Mouse (Mus musculus): ENCODE data around the gene Cecr2. TPM values are rescaled to one million over a fixed set of nuclear protein-coding genes. Genes with fewer than 3 reads are reported as not detected.

Gene Cecr2
- polyA plus RNA-seq, 1 experiment from 2014 or later = 3.7 TPM

DNA sequence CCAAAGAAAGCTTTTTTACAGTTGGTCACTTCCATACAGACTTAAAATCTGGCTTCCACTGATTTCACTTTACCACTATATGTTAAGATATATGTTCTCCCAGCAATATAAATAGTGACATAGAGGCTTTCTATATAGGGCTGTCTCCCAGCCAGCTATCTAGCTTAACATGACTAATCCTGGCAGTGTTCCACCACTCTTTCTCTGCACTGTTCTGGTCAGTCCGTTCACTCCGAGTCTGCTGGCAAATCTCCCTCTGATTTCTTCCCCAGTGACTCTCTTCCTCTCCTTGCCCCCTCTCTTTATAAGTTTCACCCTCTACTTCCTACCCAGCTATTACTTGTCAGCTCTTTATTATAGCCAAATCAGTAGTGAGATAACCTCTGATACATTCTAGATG, 59.8 kb downstream of the Cecr2 start:
- no peak overlapping the region for H3K4me2 ChIP-seq (ENCODE audit: low read depth, low read length)
- no peak for ATAC-seq (ENCODE audit: low read depth)
- 63% methylated on average over 2 of the region's 2 CpGs for WGBS
- H3K36me3 ChIP-seq (ENCODE audit: control insufficient read depth, insufficient read depth, low read length) = no peaks in the 10 kb centered on the region
- no peaks in the 10 kb centered on the region for H3K27me3 ChIP-seq (replicated peaks; ENCODE audit: control insufficient read depth, insufficient read depth, low read length)
- H3K4me3 ChIP-seq (ENCODE audit: low read depth, low read length) = no peak overlapping the region
- DNase-seq (ENCODE audit: low spot score) = no peak
- H3K27ac ChIP-seq (replicated peaks; ENCODE audit: low read depth, low read length) = no peak overlapping the region
- H3K9ac ChIP-seq (ENCODE audit: low read depth, low read length) = no peak overlapping the region
- H3K4me1 ChIP-seq (ENCODE audit: control insufficient read depth, insufficient read depth, low read length) = no peaks in the 10 kb centered on the region
- no peaks in the 10 kb centered on the region for H3K9me3 ChIP-seq (ENCODE audit: control insufficient read depth, low read length)

DNA sequence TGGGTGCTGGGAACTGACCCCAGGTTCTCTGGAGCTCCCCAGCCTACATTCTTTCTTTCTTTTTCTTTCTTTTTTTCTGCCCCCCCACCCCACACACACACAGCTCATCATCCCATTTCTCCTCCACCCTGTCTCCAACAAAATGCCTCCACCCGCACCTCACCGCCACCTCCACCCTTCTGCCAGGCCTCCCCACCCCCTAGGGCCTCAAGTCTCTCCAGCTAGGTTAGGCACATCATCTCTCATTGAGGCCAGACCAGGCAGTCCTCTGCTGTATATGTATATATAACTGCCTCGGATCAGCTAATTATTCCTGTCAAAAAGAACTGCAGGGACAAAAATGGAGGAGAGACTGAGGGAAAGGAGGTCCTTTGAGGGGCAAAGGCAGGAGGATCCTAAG, 69.8 kb downstream of the Cecr2 start:
- H3K4me1 ChIP-seq (ENCODE audit: control insufficient read depth, insufficient read depth, low read length) = no peaks in the 10 kb centered on the region
- no peak overlapping the region for H3K9ac ChIP-seq (ENCODE audit: low read depth, low read length)
- no peak overlapping the region for H3K27ac ChIP-seq (replicated peaks; ENCODE audit: low read depth, low read length)
- H3K9me3 ChIP-seq (ENCODE audit: control insufficient read depth, low read length) = no peaks in the 10 kb centered on the region
- H3K27me3 ChIP-seq (replicated peaks; ENCODE audit: control insufficient read depth, insufficient read depth, low read length) = no peaks in the 10 kb centered on the region
- H3K4me3 ChIP-seq (ENCODE audit: low read depth, low read length) = no peak overlapping the region
- H3K4me2 ChIP-seq (ENCODE audit: low read depth, low read length) = no peak overlapping the region
- no peak for DNase-seq (ENCODE audit: low spot score)
- H3K36me3 ChIP-seq (ENCODE audit: control insufficient read depth, insufficient read depth, low read length) = no peaks in the 10 kb centered on the region
- no peak for ATAC-seq (ENCODE audit: low read depth)
- WGBS = 91% methylated on average over 3 of the region's 3 CpGs

DNA sequence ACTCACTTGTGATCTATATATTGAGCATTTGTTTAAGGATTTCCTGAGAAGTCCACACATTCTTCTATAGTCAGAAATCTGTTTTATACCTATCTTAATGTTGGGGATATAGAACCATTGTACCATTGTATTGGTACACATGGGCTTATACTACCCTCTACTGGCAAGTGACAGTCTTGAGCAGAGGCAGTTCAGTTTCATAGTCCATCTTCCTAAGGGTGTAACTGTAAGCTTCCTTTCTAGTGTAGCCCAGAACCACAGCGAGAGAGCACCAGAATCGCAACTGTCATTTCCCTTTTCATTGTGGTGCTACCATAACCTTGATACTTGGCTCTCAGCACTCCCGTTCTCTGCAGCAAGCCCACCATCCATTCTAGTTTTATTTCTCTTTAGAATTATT, 70.4 kb downstream of the Cecr2 start:
- H3K4me3 ChIP-seq (ENCODE audit: low read depth, low read length) = no peak overlapping the region
- no peaks in the 10 kb centered on the region for H3K9me3 ChIP-seq (ENCODE audit: control insufficient read depth, low read length)
- no peaks in the 10 kb centered on the region for H3K4me1 ChIP-seq (ENCODE audit: control insufficient read depth, insufficient read depth, low read length)
- WGBS = 74% methylated on average over 3 of the region's 3 CpGs
- H3K27me3 ChIP-seq (replicated peaks; ENCODE audit: control insufficient read depth, insufficient read depth, low read length) = no peaks in the 10 kb centered on the region
- ATAC-seq (ENCODE audit: low read depth) = peak; percentile 79
- DNase-seq (ENCODE audit: low spot score) = peak; percentile 79
- no peak overlapping the region for H3K9ac ChIP-seq (ENCODE audit: low read depth, low read length)
- no peaks in the 10 kb centered on the region for H3K36me3 ChIP-seq (ENCODE audit: control insufficient read depth, insufficient read depth, low read length)
- H3K27ac ChIP-seq (replicated peaks; ENCODE audit: low read depth, low read length) = no peak overlapping the region
- no peak overlapping the region for H3K4me2 ChIP-seq (ENCODE audit: low read depth, low read length)

DNA sequence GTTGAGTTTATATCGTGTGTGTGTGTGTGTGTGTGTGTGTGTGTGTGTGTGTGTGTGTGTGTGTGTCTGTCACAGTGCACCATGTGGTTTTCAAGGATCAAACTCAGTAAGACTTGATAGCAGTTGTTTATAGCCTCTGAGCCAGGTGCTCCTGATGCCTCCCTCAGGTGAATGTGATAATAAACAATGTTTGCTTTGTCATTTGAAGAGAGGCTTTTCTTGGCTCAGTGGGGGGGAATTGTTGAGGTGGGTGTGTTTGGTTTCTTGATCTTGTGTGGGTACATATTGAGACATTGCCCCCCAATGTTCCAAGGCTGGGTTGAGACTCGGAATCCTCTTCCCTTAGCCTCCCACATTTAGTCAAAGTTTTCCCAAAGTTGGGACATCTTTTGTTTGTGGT, 77.0 kb downstream of the Cecr2 start:
- H3K9me3 ChIP-seq (ENCODE audit: control insufficient read depth, low read length) = no peaks in the 10 kb centered on the region
- H3K27ac ChIP-seq (replicated peaks; ENCODE audit: low read depth, low read length) = no peak overlapping the region
- 95% methylated on average over 2 of the region's 2 CpGs for WGBS
- no peak overlapping the region for H3K4me3 ChIP-seq (ENCODE audit: low read depth, low read length)
- H3K4me2 ChIP-seq (ENCODE audit: low read depth, low read length) = no peak overlapping the region
- no peak for ATAC-seq (ENCODE audit: low read depth)
- H3K36me3 ChIP-seq (ENCODE audit: control insufficient read depth, insufficient read depth, low read length) = no peaks in the 10 kb centered on the region
- H3K9ac ChIP-seq (ENCODE audit: low read depth, low read length) = no peak overlapping the region
- DNase-seq (ENCODE audit: low spot score) = no peak
- H3K27me3 ChIP-seq (replicated peaks; ENCODE audit: control insufficient read depth, insufficient read depth, low read length) = no peaks in the 10 kb centered on the region
- H3K4me1 ChIP-seq (ENCODE audit: control insufficient read depth, insufficient read depth, low read length) = no peaks in the 10 kb centered on the region

DNA sequence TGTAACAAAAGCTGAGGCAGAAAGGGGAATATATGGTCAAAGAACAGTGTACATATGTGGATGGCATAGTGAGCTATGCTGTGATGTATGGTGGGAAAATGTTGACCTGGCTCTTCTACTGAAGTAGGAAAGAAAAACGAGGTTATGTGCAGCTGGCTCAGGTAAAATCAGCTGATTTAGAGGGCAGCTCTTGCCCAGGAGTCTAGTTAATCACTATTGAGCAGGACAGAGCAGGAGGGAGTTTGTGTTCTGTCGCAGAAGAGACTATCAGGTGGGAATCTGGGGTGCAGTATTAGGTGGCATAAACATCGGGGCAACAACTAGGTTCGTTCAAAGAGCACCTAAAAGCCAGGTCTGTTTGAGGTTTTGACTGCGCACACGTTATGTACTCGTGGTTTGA, 78.1 kb downstream of the Cecr2 start:
- DNase-seq (ENCODE audit: low spot score) = no peak
- Histone ChIP-seq H3K9ac (ENCODE audit: low read depth, low read length) (no peak overlapping the region), H3K4me3 (ENCODE audit: low read depth, low read length) (no peak overlapping the region)

DNA sequence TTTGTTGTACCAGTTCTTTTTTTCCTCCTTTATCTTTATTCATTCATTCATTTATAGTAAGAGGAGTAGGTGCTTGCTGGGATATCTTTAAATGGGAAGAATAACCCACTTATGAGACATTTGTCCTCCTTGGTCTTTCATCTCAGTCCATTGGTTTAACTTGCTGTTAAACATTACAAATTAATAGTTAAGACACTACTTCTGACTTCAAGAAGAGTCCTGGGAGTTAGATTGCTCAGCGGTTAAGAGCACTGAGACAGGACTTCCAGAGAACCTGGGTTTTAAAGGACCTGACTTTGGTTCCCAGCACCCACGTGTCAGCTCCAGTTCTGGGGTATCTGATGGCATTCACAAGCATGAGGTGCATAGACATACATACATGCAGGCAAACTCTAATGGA, 80.2 kb downstream of the Cecr2 start:
- no peak overlapping the region for H3K27ac ChIP-seq (replicated peaks; ENCODE audit: low read depth, low read length)
- no peak overlapping the region for H3K4me2 ChIP-seq (ENCODE audit: low read depth, low read length)
- ATAC-seq (ENCODE audit: low read depth) = no peak
- DNase-seq (ENCODE audit: low spot score) = no peak
- no peak overlapping the region for H3K9ac ChIP-seq (ENCODE audit: low read depth, low read length)
- H3K36me3 ChIP-seq (ENCODE audit: control insufficient read depth, insufficient read depth, low read length) = no peaks in the 10 kb centered on the region
- no peak overlapping the region for H3K4me3 ChIP-seq (ENCODE audit: low read depth, low read length)
- no peaks in the 10 kb centered on the region for H3K4me1 ChIP-seq (ENCODE audit: control insufficient read depth, insufficient read depth, low read length)
- no peaks in the 10 kb centered on the region for H3K9me3 ChIP-seq (ENCODE audit: control insufficient read depth, low read length)
- WGBS = 88% methylated on average over 2 of the region's 2 CpGs
- H3K27me3 ChIP-seq (replicated peaks; ENCODE audit: control insufficient read depth, insufficient read depth, low read length) = no peaks in the 10 kb centered on the region

More for the DNA sequence above, 78.1 kb downstream of the Cecr2 start:
- Histone ChIP-seq H3K9me3 (ENCODE audit: control insufficient read depth, low read length) (no peaks in the 10 kb centered on the region), H3K36me3 (ENCODE audit: control insufficient read depth, insufficient read depth, low read length) (no peaks in the 10 kb centered on the region), H3K27me3 (replicated peaks; ENCODE audit: control insufficient read depth, insufficient read depth, low read length) (no peaks in the 10 kb centered on the region), H3K4me1 (ENCODE audit: control insufficient read depth, insufficient read depth, low read length) (no peaks in the 10 kb centered on the region), H3K4me2 (ENCODE audit: low read depth, low read length) (no peak overlapping the region), H3K27ac (replicated peaks; ENCODE audit: low read depth, low read length) (no peak overlapping the region)
- 85% methylated on average over 7 of the region's 7 CpGs for WGBS
- ATAC-seq (ENCODE audit: low read depth) = no peak

DNA sequence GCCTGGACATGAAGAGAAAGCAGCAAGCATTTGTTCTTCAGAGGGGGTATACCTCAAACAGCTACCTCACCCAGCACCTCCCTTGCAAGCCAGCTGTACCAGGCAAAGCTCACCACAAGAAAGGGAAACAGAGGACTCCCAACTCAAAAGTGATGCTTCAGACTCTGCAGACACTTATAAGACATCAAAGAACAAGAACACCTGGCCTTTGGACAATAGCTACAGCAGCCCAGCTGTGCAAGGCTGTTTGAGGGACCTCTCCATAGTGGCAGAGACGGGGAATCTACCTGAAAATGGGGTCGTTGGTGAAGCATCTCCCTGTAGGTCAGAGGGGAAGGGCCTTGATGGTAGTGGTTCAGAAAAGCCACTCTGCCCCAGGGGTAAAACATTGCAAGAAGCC, 95.0 kb downstream of the Cecr2 start:
- DNase-seq (ENCODE audit: low spot score) = no peak
- Histone ChIP-seq H3K27ac (replicated peaks; ENCODE audit: low read depth, low read length) (no peak overlapping the region), H3K9ac (ENCODE audit: low read depth, low read length) (no peak overlapping the region), H3K4me2 (ENCODE audit: low read depth, low read length) (no peak overlapping the region), H3K36me3 (ENCODE audit: control insufficient read depth, insufficient read depth, low read length) (peaks cover 33% of the 10 kb centered on the region), H3K4me1 (ENCODE audit: control insufficient read depth, insufficient read depth, low read length) (no peaks in the 10 kb centered on the region), H3K4me3 (ENCODE audit: low read depth, low read length) (no peak overlapping the region), H3K9me3 (ENCODE audit: control insufficient read depth, low read length) (no peaks in the 10 kb centered on the region), H3K27me3 (replicated peaks; ENCODE audit: control insufficient read depth, insufficient read depth, low read length) (no peaks in the 10 kb centered on the region)
- ATAC-seq (ENCODE audit: low read depth) = no peak
- WGBS = 85% methylated on average over 2 of the region's 2 CpGs

DNA sequence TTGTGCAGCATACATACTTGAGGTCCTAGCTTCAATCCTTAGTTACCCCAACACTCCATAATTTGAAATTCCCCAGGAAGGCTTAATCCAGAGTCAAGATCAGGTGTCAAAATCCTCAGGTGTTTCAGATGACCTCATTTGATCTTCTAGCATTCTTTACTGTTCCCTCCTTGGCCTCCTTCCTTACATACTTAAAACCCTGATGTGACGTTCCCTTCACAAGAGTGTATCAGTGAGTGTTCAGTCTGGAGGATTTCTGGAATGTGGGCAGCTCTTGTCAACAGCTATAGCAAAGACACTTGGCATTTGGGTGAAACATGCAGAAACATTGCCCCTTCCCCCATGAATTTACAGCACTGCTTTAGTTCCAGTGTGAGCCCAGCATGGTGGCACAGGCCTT, 103.8 kb downstream of the Cecr2 start:
- H3K27me3 ChIP-seq (replicated peaks; ENCODE audit: control insufficient read depth, insufficient read depth, low read length) = no peaks in the 10 kb centered on the region
- no peak overlapping the region for H3K4me2 ChIP-seq (ENCODE audit: low read depth, low read length)
- DNase-seq (ENCODE audit: low spot score) = no peak
- no peaks in the 10 kb centered on the region for H3K36me3 ChIP-seq (ENCODE audit: control insufficient read depth, insufficient read depth, low read length)
- H3K4me1 ChIP-seq (ENCODE audit: control insufficient read depth, insufficient read depth, low read length) = no peaks in the 10 kb centered on the region
- no peak overlapping the region for H3K4me3 ChIP-seq (ENCODE audit: low read depth, low read length)
- H3K9me3 ChIP-seq (ENCODE audit: control insufficient read depth, low read length) = no peaks in the 10 kb centered on the region
- no peak for ATAC-seq (ENCODE audit: low read depth)
- no peak overlapping the region for H3K9ac ChIP-seq (ENCODE audit: low read depth, low read length)
- no peak overlapping the region for H3K27ac ChIP-seq (replicated peaks; ENCODE audit: low read depth, low read length)
- 77% methylated on average over 1 of the region's 1 CpGs for WGBS

DNA sequence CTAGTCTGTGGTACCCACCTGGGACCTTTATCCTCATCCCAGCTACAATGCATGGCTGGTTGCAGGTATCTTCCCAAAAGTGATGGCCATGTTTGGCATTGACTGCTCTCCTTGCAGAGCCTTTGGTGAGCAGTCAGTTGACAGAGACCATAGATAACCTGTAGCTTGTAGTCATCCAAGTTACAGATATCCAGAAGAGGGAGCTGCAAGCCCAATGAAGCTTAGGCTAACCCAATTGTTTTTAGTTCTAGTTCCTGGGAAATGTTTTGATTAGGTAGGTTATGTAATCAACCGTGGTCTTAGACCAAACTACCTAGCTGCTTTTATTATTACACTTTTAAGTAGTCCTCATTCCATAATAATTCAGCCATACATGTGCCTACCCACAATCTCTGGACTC, 105.2 kb downstream of the Cecr2 start:
- no peak overlapping the region for H3K4me3 ChIP-seq (ENCODE audit: low read depth, low read length)
- H3K36me3 ChIP-seq (ENCODE audit: control insufficient read depth, insufficient read depth, low read length) = no peaks in the 10 kb centered on the region
- no peak for DNase-seq (ENCODE audit: low spot score)
- WGBS = 61% methylated on average over 1 of the region's 1 CpGs
- no peak overlapping the region for H3K4me2 ChIP-seq (ENCODE audit: low read depth, low read length)
- ATAC-seq (ENCODE audit: low read depth) = no peak
- no peaks in the 10 kb centered on the region for H3K27me3 ChIP-seq (replicated peaks; ENCODE audit: control insufficient read depth, insufficient read depth, low read length)
- no peak overlapping the region for H3K27ac ChIP-seq (replicated peaks; ENCODE audit: low read depth, low read length)
- H3K9me3 ChIP-seq (ENCODE audit: control insufficient read depth, low read length) = no peaks in the 10 kb centered on the region
- H3K9ac ChIP-seq (ENCODE audit: low read depth, low read length) = no peak overlapping the region
- H3K4me1 ChIP-seq (ENCODE audit: control insufficient read depth, insufficient read depth, low read length) = no peaks in the 10 kb centered on the region

Measured in embryonic facial prominence, embryonic 14.5 days (tissue).